Mouse (Mus musculus) C2C12 (cell line): ENCODE measurements at regions not wholly inside any gene's neighbourhood (a gene's known extent, or its start where the extent isn't known, plus 50 kb on each side); places are given as distances from the start of the nearest gene placed in this dataset.

ENCODE experiments used
- H3K27me3 ChIP-seq: one replicate; pipeline ENCODE4 v1.6.1; 2011; ENCODE audit not compliant: control insufficient read depth, insufficient read depth, insufficient read length
- H3K36me3 ChIP-seq: one replicate; pipeline ENCODE4 v1.6.1; 2011; ENCODE audit not compliant: control insufficient read depth, insufficient read depth
- H3K4me3 ChIP-seq: one replicate; pipeline ENCODE4 v1.5.1; 2011; ENCODE audit warnings: mild to moderate bottlenecking, control low read depth; ENCODE audit not compliant: poor library complexity, insufficient read depth, severe bottlenecking
- H3K79me2 ChIP-seq: one replicate; pipeline ENCODE4 v1.6.1; 2011; ENCODE audit not compliant: control insufficient read depth, insufficient read depth
- H3K79me3 ChIP-seq: one replicate; pipeline ENCODE4 v1.6.1; 2011; ENCODE audit warnings: low read depth, control low read depth
- H3ac ChIP-seq: one replicate; pipeline ENCODE3; 2011; ENCODE audit warnings: low read depth; ENCODE audit not compliant: control insufficient read depth, insufficient read length
- CEBPB ChIP-seq: IDR thresholded peaks from one replicate; pipeline ENCODE4 v1.6.1; 2011; ENCODE audit warnings: low read depth, mild to moderate bottlenecking, control low read depth, moderate library complexity
- CTCF ChIP-seq: IDR thresholded peaks from one replicate; pipeline ENCODE4 v1.5.1; 2011; ENCODE audit not compliant: control insufficient read depth, insufficient read depth, insufficient read length
- FOSL1 ChIP-seq: IDR thresholded peaks from one replicate; pipeline ENCODE4 v1.8.0; 2011; ENCODE audit warnings: mild to moderate bottlenecking, low read length; ENCODE audit not compliant: poor library complexity, insufficient read depth, severe bottlenecking
- MAX ChIP-seq: IDR thresholded peaks from one replicate; pipeline ENCODE4 v1.6.1; 2011; ENCODE audit warnings: mild to moderate bottlenecking, control low read depth
- MYOD1 ChIP-seq: IDR thresholded peaks from one replicate; pipeline ENCODE4 v1.6.1; 2011; ENCODE audit warnings: low read depth; ENCODE audit not compliant: control insufficient read depth, insufficient read length
- MYOG ChIP-seq: IDR thresholded peaks from one replicate; pipeline ENCODE4 v1.6.1; 2011; ENCODE audit not compliant: control insufficient read depth, insufficient read length; ENCODE audit errors: extremely low read depth
- USF1 ChIP-seq: IDR thresholded peaks from one replicate; pipeline ENCODE4 v1.6.1; 2011; ENCODE audit warnings: low read depth, mild to moderate bottlenecking, control low read depth, moderate library complexity

- H3K36me3 ChIP-seq = no peaks in the 10 kb centered on the region
- no peaks in the 10 kb centered on the region for H3K79me3 ChIP-seq
- no peak overlapping the region for H3ac ChIP-seq
- TF ChIP-seq USF1 = no peak
- no peak for TF ChIP-seq MYOD1
- no peak for TF ChIP-seq CEBPB
- no peak for TF ChIP-seq MAX
- no peak for TF ChIP-seq FOSL1
- TF ChIP-seq CTCF = no peak
- no peak for TF ChIP-seq MYOG
- no peak overlapping the region for H3K4me3 ChIP-seq
- H3K27me3 ChIP-seq = no peaks in the 10 kb centered on the region
- no peaks in the 10 kb centered on the region for H3K79me2 ChIP-seq
Observed at GRCm38 (mm10) chr2:129883417-129883816, 83.1 kb downstream of the Stk35 start.

DNA sequence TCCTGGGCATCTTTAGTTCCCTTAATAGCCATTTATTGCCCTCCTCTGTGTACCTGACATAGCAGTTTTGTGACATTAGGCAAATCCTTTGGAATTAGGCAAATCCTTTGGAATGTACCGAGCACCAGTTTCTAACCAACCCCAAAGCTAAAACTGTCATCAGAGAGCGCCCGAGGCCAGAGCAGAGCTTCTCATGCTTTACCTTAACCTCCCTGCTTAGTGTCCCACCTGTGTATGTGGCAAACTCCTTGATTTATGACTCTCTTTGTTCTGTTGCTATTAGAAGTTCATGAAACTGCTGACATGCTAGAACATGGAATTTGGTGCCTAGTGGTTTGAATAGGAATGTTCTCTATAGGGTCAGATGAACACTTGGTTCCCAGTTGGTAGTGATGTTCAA, 84.0 kb downstream of the Stk35 start:
- TF ChIP-seq CTCF = no peak
- no peak for TF ChIP-seq MAX
- no peak for TF ChIP-seq CEBPB
- no peak for TF ChIP-seq USF1
- no peak for TF ChIP-seq FOSL1
- TF ChIP-seq MYOD1 = no peak
- TF ChIP-seq MYOG = no peak
- no peaks in the 10 kb centered on the region for H3K79me2 ChIP-seq
- H3K4me3 ChIP-seq = no peak overlapping the region
- H3ac ChIP-seq = no peak overlapping the region
- H3K27me3 ChIP-seq = no peaks in the 10 kb centered on the region
- H3K36me3 ChIP-seq = no peaks in the 10 kb centered on the region
- no peaks in the 10 kb centered on the region for H3K79me3 ChIP-seq

DNA sequence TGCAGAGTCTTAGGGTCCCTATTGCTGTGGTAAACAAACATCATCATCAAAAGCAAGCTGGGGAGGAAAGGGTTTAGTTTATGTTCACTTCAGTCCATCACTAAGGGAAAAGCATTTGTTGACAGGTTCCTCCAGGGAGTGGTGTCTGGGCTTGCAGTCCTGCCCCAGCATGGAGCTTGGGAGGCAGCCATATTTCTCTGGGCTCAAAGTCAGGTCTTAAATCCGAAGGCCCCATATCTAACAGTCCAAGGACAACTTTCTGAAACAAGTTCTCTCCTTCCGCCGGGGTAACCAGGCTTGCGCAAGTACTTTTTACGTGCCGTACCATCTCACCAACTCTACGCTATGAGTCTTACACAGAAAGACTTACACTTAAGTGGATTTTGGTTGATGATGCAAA, 85.2 kb downstream of the Stk35 start:
- Histone ChIP-seq H3ac (no peak overlapping the region), H3K36me3 (no peaks in the 10 kb centered on the region), H3K27me3 (no peaks in the 10 kb centered on the region), H3K79me2 (no peaks in the 10 kb centered on the region), H3K4me3 (no peak overlapping the region), H3K79me3 (no peaks in the 10 kb centered on the region)
- TF ChIP-seq MYOG = no peak
- no peak for TF ChIP-seq MYOD1
- TF ChIP-seq FOSL1 = no peak
- TF ChIP-seq CEBPB = no peak
- no peak for TF ChIP-seq CTCF
- TF ChIP-seq MAX = no peak
- TF ChIP-seq USF1 = no peak

DNA sequence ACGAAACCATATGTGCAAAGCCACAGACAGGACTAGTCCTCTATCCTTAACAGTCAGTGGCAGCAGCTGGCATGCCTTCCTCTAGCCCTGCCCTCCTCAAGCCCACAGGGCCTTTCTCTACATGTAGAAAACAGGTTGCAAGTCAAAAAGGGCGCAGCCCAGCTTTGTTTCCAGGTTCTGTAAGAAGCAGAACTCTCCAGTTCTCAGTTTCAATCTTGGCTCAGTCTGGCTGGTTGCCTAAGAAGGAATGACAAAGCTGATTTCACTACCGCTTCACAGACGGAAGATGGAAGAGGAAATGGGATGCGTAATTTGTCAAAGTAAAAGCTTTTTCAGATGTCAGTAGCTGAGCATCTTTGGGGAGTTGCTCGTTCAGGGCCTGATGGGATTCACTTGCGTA, 92.9 kb downstream of the Stk35 start:
- TF ChIP-seq MYOG (no peak), MYOD1 (no peak), CTCF (no peak), USF1 (no peak), CEBPB (no peak), FOSL1 (no peak), MAX (no peak)
- Histone ChIP-seq H3K4me3 (no peak overlapping the region), H3K79me2 (no peaks in the 10 kb centered on the region), H3K36me3 (no peaks in the 10 kb centered on the region), H3ac (no peak overlapping the region), H3K79me3 (no peaks in the 10 kb centered on the region), H3K27me3 (no peaks in the 10 kb centered on the region)

DNA sequence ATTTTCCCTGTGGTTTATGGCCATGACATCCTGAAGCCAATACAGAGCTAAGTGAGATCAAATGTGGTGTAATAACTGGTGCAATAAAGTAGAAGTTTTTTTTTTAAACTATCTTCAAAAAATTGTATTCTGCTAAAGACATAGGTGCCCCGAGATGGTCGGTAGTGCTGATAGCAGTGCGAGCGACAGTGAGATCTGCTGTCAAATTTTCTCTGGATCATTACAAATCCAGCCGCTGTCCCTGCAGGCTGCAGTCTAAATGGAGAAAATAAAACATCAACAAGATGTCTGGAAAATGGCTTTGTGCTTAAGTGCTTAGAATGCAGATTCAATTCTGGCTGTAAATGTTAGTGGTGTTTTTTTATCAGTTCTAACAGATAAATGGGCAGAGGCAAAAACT, 93.5 kb downstream of the Stk35 start:
- H3K27me3 ChIP-seq = no peaks in the 10 kb centered on the region
- H3K4me3 ChIP-seq = no peak overlapping the region
- H3K79me3 ChIP-seq = no peaks in the 10 kb centered on the region
- TF ChIP-seq MYOD1 (no peak), CTCF (no peak)
- H3ac ChIP-seq = no peak overlapping the region
- H3K36me3 ChIP-seq = no peaks in the 10 kb centered on the region
- H3K79me2 ChIP-seq = no peaks in the 10 kb centered on the region

DNA sequence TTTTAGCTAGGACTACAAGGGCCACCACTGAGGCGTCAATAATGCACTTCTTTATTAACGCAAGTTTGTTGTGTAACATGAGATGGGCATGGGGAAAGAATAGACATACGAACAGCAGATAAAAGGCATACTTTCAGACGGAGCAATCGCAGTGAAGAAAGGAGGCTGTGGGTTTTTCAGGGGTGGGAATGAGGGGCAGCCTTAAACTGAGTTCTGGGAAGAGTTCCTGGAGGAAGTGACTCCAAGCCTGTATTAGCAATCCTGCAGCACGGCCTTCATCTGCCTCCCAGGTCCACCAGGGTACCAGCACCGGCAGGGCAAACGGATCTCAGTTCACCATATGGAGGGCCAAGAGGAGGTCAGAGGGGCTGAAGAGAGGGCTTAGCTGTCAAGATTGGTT, 94.6 kb downstream of the Stk35 start:
- no peaks in the 10 kb centered on the region for H3K79me2 ChIP-seq
- H3K27me3 ChIP-seq = no peaks in the 10 kb centered on the region
- H3K4me3 ChIP-seq = no peak overlapping the region
- no peaks in the 10 kb centered on the region for H3K79me3 ChIP-seq
- H3ac ChIP-seq = no peak overlapping the region
- no peaks in the 10 kb centered on the region for H3K36me3 ChIP-seq
- TF ChIP-seq USF1 = no peak
- TF ChIP-seq FOSL1 = no peak
- TF ChIP-seq CEBPB = no peak
- TF ChIP-seq MAX = no peak
- TF ChIP-seq MYOG = no peak
- no peak for TF ChIP-seq MYOD1
- no peak for TF ChIP-seq CTCF
